Mouse (Mus musculus) neural tube, embryonic 14.5 days (tissue): ENCODE measurements around the gene Hist2h2ac. TPM values are rescaled to one million over a fixed set of nuclear protein-coding genes. Genes with fewer than 3 reads are reported as not detected.
"Not testable (repeated sequence)": the region's sequence is repeated elsewhere in the genome, so short reads cannot be mapped to it uniquely, and the experiment has no call there.

Experiments
- ATAC-seq: fragments of 200-750 bp; cut with Nextera tagmentation; 2 replicates; pipeline ENCODE4 v1.8.0; 2017; ENCODE audit warnings: low read depth, mild to moderate bottlenecking, moderate TSS enrichment, moderate library complexity
- H3K27ac ChIP-seq: fragments of 300-500 bp; sonication (generic); 2 replicates; pipeline ENCODE4 v1.5.1; 2014; ENCODE audit warnings: low read depth, mild to moderate bottlenecking, control low read depth, low read length, moderate library complexity, mixed read lengths
- H3K27me3 ChIP-seq: fragments of 300-500 bp; sonication (generic); 2 replicates; pipeline ENCODE4 v1.6.1; 2014; ENCODE audit warnings: low read length; ENCODE audit not compliant: control insufficient read depth, insufficient read depth
- H3K36me3 ChIP-seq: fragments of 300-500 bp; sonication (generic); 2 replicates; pipeline ENCODE4 v1.6.1; 2014; ENCODE audit warnings: low read length, mixed read lengths; ENCODE audit not compliant: control insufficient read depth, insufficient read depth
- H3K4me1 ChIP-seq: fragments of 300-500 bp; sonication (generic); 2 replicates; pipeline ENCODE4 v1.6.1; 2014; ENCODE audit warnings: low read length; ENCODE audit not compliant: control insufficient read depth, insufficient read depth
- H3K4me2 ChIP-seq: fragments of 300-500 bp; sonication (generic); 2 replicates; pipeline ENCODE4 v1.6.1; 2014; ENCODE audit warnings: mild to moderate bottlenecking, low read depth, low read length, control low read depth
- H3K4me3 ChIP-seq: fragments of 300-500 bp; sonication (generic); 2 replicates; pipeline ENCODE4 v1.5.1; 2014; ENCODE audit warnings: low read depth, low read length, control low read depth, mixed read lengths
- H3K9ac ChIP-seq: fragments of 300-500 bp; sonication (generic); replicated peaks from 2 replicates; pipeline ENCODE4 v1.6.1; 2014; ENCODE audit warnings: low read depth, mild to moderate bottlenecking, control low read depth, low read length, mixed read lengths
- H3K9me3 ChIP-seq: fragments of 300-500 bp; sonication (generic); 2 replicates; pipeline ENCODE4 v1.6.1; 2016; ENCODE audit warnings: low read length; ENCODE audit not compliant: control insufficient read depth
- WGBS: fragments of 180-500 bp; shearing (Covaris S2); extraction: QIAGEN DNeasy Blood & Tissue Kit; methylation state at CpG from one replicate; pipeline ENCODE4 v1.1.7; 2014; 5-methylcytosine and 5-hydroxymethylcytosine counted together
- polyA plus RNA-seq: library from polyadenylated mRNA; unstranded; fragments of >200 nt; fragmentation: Nextera tagmentation; extraction: Ambion mirVana; gene quantifications from 2 replicates; pipeline ENCODE4 v1.2.1, GENCODE M21; 2014

The Hist2h2ac gene
- polyA plus RNA-seq, 1 experiment from 2014 or later = 1.3 TPM

DNA sequence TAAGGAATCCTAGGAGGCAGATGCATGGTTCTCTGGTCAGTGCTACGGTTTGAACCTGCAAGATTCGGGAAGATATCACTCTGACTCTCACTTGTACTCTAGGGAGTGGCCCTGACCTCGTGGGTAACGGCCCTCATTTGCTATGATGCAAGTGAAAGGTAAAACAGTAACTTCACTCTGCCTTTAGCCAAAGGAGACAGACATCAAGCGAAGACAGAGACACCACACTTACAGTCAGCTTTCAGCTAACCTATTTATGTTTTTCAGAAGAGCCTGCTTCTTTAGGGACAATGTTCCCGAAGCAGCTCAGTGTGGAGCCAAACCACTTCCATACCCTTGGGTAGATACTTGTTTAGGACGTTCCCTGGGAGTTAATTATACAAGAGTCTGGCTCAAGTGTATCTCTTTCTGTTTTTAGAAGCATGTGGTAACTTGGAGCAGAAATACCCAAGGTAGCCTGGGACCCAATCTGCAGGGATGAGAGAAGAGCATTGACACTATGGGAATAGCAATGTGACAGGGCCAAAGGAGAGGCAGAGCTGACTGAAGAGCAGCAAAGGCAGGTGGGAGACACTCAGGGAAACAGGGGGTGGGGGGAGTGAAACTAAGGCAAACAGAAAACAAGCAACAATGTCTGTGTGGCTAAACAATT, 23.4 kb upstream of the Hist2h2ac start:
- Histone ChIP-seq H3K27ac (peak overlapping the region; percentile 92; the same call in 1 of the 2 replicates), H3K27me3 (no peaks in the 10 kb centered on the region), H3K4me3 (peak overlapping the region; percentile 42), H3K36me3 (no peaks in the 10 kb centered on the region), H3K9ac (no peak overlapping the region), H3K4me1 (peaks cover 12% of the 10 kb centered on the region), H3K9me3 (no peaks in the 10 kb centered on the region), H3K4me2 (peak overlapping the region; percentile 57)
- 89% methylated on average over 7 of the region's 7 CpGs for WGBS
- no peak for ATAC-seq

DNA sequence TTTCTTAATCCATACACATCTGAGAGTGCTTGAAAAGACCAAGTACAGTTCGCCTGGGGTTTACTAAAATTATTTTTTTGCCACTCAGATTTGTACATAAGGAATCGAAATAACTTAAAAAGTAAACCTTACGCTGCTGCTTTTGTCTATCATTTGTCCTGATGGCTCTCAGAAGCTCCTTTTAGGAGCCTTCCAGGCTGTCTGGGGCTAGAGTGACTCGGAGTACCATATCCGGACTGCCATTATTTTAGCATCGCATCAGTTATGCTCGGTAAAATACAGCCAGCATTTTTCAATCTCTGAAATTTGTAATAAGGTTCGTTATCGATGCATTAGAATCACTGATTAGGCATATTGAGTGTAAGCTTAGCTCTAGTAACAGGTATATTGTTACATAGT, 20.1 kb upstream of the Hist2h2ac start:
- peak overlapping the region; percentile 40 for H3K4me2 ChIP-seq
- peaks cover 12% of the 10 kb centered on the region for H3K4me1 ChIP-seq
- no peaks in the 10 kb centered on the region for H3K9me3 ChIP-seq
- H3K27me3 ChIP-seq = no peaks in the 10 kb centered on the region
- WGBS = 74% methylated on average over 9 of the region's 9 CpGs
- peak overlapping the region; percentile 28 for H3K4me3 ChIP-seq
- H3K9ac ChIP-seq = peak overlapping the region; percentile 8
- H3K36me3 ChIP-seq = no peaks in the 10 kb centered on the region
- peak overlapping the region; percentile 67; the same call in 1 of the 2 replicates for H3K27ac ChIP-seq
- ATAC-seq = no peak

GRCm38 (mm10) chr3:96239949-96240798, 19.5 kb upstream of the Hist2h2ac start, which contains the start of gene Hist2h2aa2:
TSS of gene Hist2h2aa2 (minus strand) at chr3:96240276.
- peak within 1 kb of the TSS; percentile 8 for H3K9ac ChIP-seq

GRCm38 (mm10) chr3:96238954-96239793, 18.5 kb upstream of the Hist2h2ac start, which contains the start of gene Hist2h3c2:
TSS of gene Hist2h3c2 (minus strand) at chr3:96239127.
- under 1% methylated on average over 10 of the region's 68 CpGs for WGBS
- H3K27ac ChIP-seq, H3K9ac ChIP-seq, H3K9me3 ChIP-seq, H3K4me1 ChIP-seq, H3K27me3 ChIP-seq, H3K36me3 ChIP-seq: not testable (repeated sequence)
- peak; percentile 86 for ATAC-seq
- Histone ChIP-seq H3K4me3 (peak within 1 kb of the TSS; percentile 20; the same call in 1 of the 2 replicates), H3K4me2 (peak within 1 kb of the TSS; percentile 31)

More at GRCm38 (mm10) chr3:96239949-96240798, 19.5 kb upstream of the Hist2h2ac start, which contains the start of gene Hist2h2aa2:
- Histone ChIP-seq H3K4me1 (peaks cover 12% of the 10 kb centered on the region), H3K27ac (peak within 1 kb of the TSS; percentile 70; the same call in 1 of the 2 replicates), H3K4me3 (peak within 1 kb of the TSS; percentile 28), H3K4me2 (peak within 1 kb of the TSS; percentile 40)
- H3K9me3 ChIP-seq, H3K27me3 ChIP-seq, H3K36me3 ChIP-seq: not testable (repeated sequence)
- WGBS = 5% methylated on average over 22 of the region's 85 CpGs
- peak; percentile 90 for ATAC-seq

GRCm38 (mm10) chr3:96237904-96238511, 17.3 kb upstream of the Hist2h2ac start:
- Histone ChIP-seq H3K9ac (no peak overlapping the region), H3K27ac (no peak overlapping the region), H3K27me3 (no peaks in the 10 kb centered on the region), H3K9me3 (no peaks in the 10 kb centered on the region), H3K4me1 (peaks cover 6% of the 10 kb centered on the region; the same call in 1 of the 2 replicates), H3K36me3 (no peaks in the 10 kb centered on the region), H3K4me3 (peak overlapping the region; percentile 15; the same call in 1 of the 2 replicates), H3K4me2 (peak overlapping the region; percentile 27)
- no peak for ATAC-seq
- 1% methylated on average over 12 of the region's 12 CpGs for WGBS

- no peaks in the 10 kb centered on the region for H3K36me3 ChIP-seq
- WGBS = 26% methylated on average over 7 of the region's 7 CpGs
- no peak for ATAC-seq
- peak overlapping the region; percentile 27; the same call in 1 of the 2 replicates for H3K4me2 ChIP-seq
- H3K4me1 ChIP-seq = peaks cover 6% of the 10 kb centered on the region; the same call in 1 of the 2 replicates
- no peak overlapping the region for H3K27ac ChIP-seq
- no peak overlapping the region for H3K9ac ChIP-seq
- peak overlapping the region; percentile 15; the same call in 1 of the 2 replicates for H3K4me3 ChIP-seq
- H3K27me3 ChIP-seq = no peaks in the 10 kb centered on the region
- no peaks in the 10 kb centered on the region for H3K9me3 ChIP-seq
Observed at GRCm38 (mm10) chr3:96237335-96237903, 16.7 kb upstream of the Hist2h2ac start.

GRCm38 (mm10) chr3:96236834-96237334, 16.2 kb upstream of the Hist2h2ac start:
- WGBS = 85% methylated on average over 4 of the region's 4 CpGs
- Histone ChIP-seq H3K4me3 (no peak overlapping the region), H3K4me1 (peaks cover 6% of the 10 kb centered on the region; the same call in 1 of the 2 replicates), H3K27ac (no peak overlapping the region), H3K4me2 (peak overlapping the region; percentile 3; the same call in 1 of the 2 replicates), H3K9ac (no peak overlapping the region), H3K27me3 (no peaks in the 10 kb centered on the region), H3K9me3 (no peaks in the 10 kb centered on the region), H3K36me3 (no peaks in the 10 kb centered on the region)
- no peak for ATAC-seq

DNA sequence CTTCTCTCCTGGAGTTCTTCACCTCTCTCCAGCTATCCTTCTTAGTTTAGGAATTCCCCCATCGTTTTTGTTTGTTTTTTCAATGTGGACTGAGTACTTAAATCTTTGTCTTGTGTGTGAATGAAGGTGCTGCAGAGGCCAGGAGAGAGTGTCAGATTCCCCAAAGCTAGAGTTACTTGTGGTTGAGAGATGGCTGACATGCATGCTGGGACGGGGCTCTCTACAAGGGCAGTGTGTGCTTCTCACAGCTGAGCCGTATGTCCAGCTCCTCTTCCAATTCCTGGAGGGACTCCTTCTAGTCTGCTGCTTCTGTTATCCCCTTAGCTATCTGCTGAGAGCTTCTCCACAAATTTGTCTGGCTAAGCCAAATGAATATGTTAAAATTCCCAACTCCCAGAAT, 15.2 kb upstream of the Hist2h2ac start:
- 83% methylated on average over 3 of the region's 3 CpGs for WGBS
- Histone ChIP-seq H3K4me3 (no peak overlapping the region), H3K27ac (no peak overlapping the region), H3K27me3 (no peaks in the 10 kb centered on the region), H3K36me3 (no peaks in the 10 kb centered on the region), H3K9me3 (no peaks in the 10 kb centered on the region), H3K4me1 (peaks cover 5% of the 10 kb centered on the region; the same call in 1 of the 2 replicates), H3K9ac (no peak overlapping the region), H3K4me2 (no peak overlapping the region)
- no peak for ATAC-seq
